Mouse (Mus musculus) hindbrain, embryonic 11.5 days (tissue): ENCODE results near the gene Aldh1a7. TPM values are rescaled to one million over a fixed set of nuclear protein-coding genes. Genes with fewer than 3 reads are reported as not detected.
"Not testable (repeated sequence)": the region's sequence is repeated elsewhere in the genome, so short reads cannot be mapped to it uniquely, and the experiment has no call there.

Source experiments
- ATAC-seq: fragments of 200-750 bp; cut with Nextera tagmentation; 2 replicates; pipeline ENCODE4 v1.8.0; 2017; ENCODE audit warnings: mild to moderate bottlenecking, moderate TSS enrichment, moderate library complexity; ENCODE audit not compliant: low FRiP score
- DNase-seq: peaks from one replicate; pipeline ENCODE4 v3.0.0-alpha.2; 2015; ENCODE audit warnings: low spot score
- H3K27ac ChIP-seq: fragments of 300-500 bp; sonication (generic); 2 replicates; pipeline ENCODE4 v1.5.1; 2014; ENCODE audit warnings: mild to moderate bottlenecking, low read depth, low read length
- H3K27me3 ChIP-seq: fragments of 300-500 bp; sonication (generic); 2 replicates; pipeline ENCODE4 v1.6.1; 2014; ENCODE audit warnings: mild to moderate bottlenecking, low read length, moderate library complexity, mixed read lengths; ENCODE audit not compliant: control insufficient read depth, insufficient read depth
- H3K36me3 ChIP-seq: fragments of 300-500 bp; sonication (generic); 2 replicates; pipeline ENCODE4 v1.6.1; 2014; ENCODE audit warnings: mild to moderate bottlenecking, low read length, moderate library complexity, mixed read lengths; ENCODE audit not compliant: control insufficient read depth, insufficient read depth
- H3K4me1 ChIP-seq: fragments of 300-500 bp; sonication (generic); replicated peaks from 2 replicates; pipeline ENCODE4 v1.6.1; 2014; ENCODE audit warnings: low read length, mixed read lengths; ENCODE audit not compliant: control insufficient read depth, insufficient read depth
- H3K4me2 ChIP-seq: fragments of 300-500 bp; sonication (generic); replicated peaks from 2 replicates; pipeline ENCODE4 v1.6.1; 2014; ENCODE audit warnings: mild to moderate bottlenecking, low read depth, low read length
- H3K4me3 ChIP-seq: fragments of 300-500 bp; sonication (generic); 2 replicates; pipeline ENCODE4 v1.5.1; 2014; ENCODE audit warnings: low read depth, low read length
- H3K9ac ChIP-seq: fragments of 300-500 bp; sonication (generic); 2 replicates; pipeline ENCODE4 v1.6.1; 2014; ENCODE audit warnings: low read depth, low read length
- H3K9me3 ChIP-seq: fragments of 300-500 bp; sonication (generic); 2 replicates; pipeline ENCODE4 v1.6.1; 2016; ENCODE audit warnings: low read length; ENCODE audit not compliant: control insufficient read depth
- WGBS: fragments of 180-500 bp; shearing (Covaris S2); extraction: QIAGEN DNeasy Blood & Tissue Kit; methylation state at CpG from one replicate; pipeline ENCODE4 v1.1.7; 2014; 5-methylcytosine and 5-hydroxymethylcytosine counted together
- polyA plus RNA-seq: library from polyadenylated mRNA; unstranded; fragments of >200 nt; fragmentation: Nextera tagmentation; extraction: Ambion mirVana; gene quantifications from 2 replicates; pipeline ENCODE4 v1.2.1, GENCODE M21; 2014

Aldh1a7 gene
- polyA plus RNA-seq, 1 experiment from 2014 or later = 1.4 TPM

DNA sequence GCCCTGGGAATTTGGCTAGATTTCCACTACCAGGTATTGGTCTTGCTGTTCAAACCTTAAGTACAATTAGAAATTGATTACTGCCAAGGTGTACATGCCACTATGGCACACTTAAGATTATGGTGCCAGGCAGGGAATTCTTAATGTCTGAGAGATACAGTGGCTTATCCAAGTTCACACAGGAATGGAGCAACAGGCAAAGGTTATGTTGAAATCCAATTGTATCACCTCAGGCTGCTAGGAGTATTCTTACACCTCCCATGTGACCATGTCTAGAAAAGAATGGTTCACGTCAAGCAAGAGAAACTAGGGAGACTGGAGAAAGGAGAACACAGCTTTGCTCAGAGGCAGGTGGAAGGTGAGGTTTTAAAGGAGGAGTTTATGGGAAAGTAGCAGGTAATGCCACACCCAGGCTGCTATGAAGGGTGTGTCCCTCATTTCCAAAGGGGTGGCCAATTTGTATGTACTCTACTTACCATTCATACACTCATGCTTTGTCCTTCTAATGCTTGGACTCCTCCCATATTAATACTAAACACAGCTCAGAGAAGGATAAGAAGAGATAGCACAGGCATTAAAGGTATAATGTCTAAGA lies 74.2 kb downstream of the Aldh1a7 start:
- Histone ChIP-seq H3K9me3 (no peaks in the 10 kb centered on the region), H3K36me3 (no peaks in the 10 kb centered on the region), H3K27me3 (no peaks in the 10 kb centered on the region), H3K4me2 (no peak overlapping the region), H3K4me1 (no peaks in the 10 kb centered on the region), H3K9ac (no peak overlapping the region), H3K27ac (no peak overlapping the region), H3K4me3 (no peak overlapping the region)
- DNase-seq = no peak
- no peak for ATAC-seq
- 85% methylated on average over 1 of the region's 1 CpGs for WGBS

- DNase-seq (no peak), ATAC-seq (peak; percentile 77)
- Histone ChIP-seq H3K9ac (no peak overlapping the region), H3K4me1 (no peaks in the 10 kb centered on the region), H3K4me3 (no peak overlapping the region), H3K27me3 (no peaks in the 10 kb centered on the region), H3K4me2 (no peak overlapping the region), H3K36me3 (no peaks in the 10 kb centered on the region), H3K9me3 (no peaks in the 10 kb centered on the region), H3K27ac (no peak overlapping the region)
- 32% methylated on average over 2 of the region's 2 CpGs for WGBS
Observed at GRCm38 (mm10) chr19:20650008-20650407, 77.4 kb downstream of the Aldh1a7 start.

GRCm38 (mm10) chr19:20647496-20647895 lies 79.9 kb downstream of the Aldh1a7 start:
- not testable (repeated sequence) for H3K9ac ChIP-seq, DNase-seq, ATAC-seq, H3K27ac ChIP-seq, H3K9me3 ChIP-seq, H3K4me1 ChIP-seq, H3K27me3 ChIP-seq, H3K4me3 ChIP-seq, H3K36me3 ChIP-seq, H3K4me2 ChIP-seq

- no peak overlapping the region for H3K27ac ChIP-seq
- 65% methylated on average over 3 of the region's 3 CpGs for WGBS
- ATAC-seq (no peak), DNase-seq (no peak)
- no peaks in the 10 kb centered on the region for H3K9me3 ChIP-seq
- no peak overlapping the region for H3K4me3 ChIP-seq
- H3K4me1 ChIP-seq = no peaks in the 10 kb centered on the region
- H3K36me3 ChIP-seq = no peaks in the 10 kb centered on the region
- H3K4me2 ChIP-seq = no peak overlapping the region
- no peak overlapping the region for H3K9ac ChIP-seq
- no peaks in the 10 kb centered on the region for H3K27me3 ChIP-seq
Observed at GRCm38 (mm10) chr19:20644346-20644745, 83.0 kb downstream of the Aldh1a7 start.

Other genes starting within 250 kb of the Aldh1a7 start
- gene Aldh1a1, start 234.8 kb downstream of the Aldh1a7 start, polyA plus RNA-seq = 0.74 and 1.4 TPM in 2 replicates
- gene Tmc1, start 226.6 kb upstream of the Aldh1a7 start, polyA plus RNA-seq = 0.71 and 0.96 TPM in 2 replicates